Mouse (Mus musculus) embryonic facial prominence, embryonic 15.5 days (tissue): ENCODE results near the gene Cd300lg. TPM values are rescaled to one million over a fixed set of nuclear protein-coding genes. Genes with fewer than 3 reads are reported as not detected.

Experiments
- ATAC-seq: fragments of 200-750 bp; cut with Nextera tagmentation; 2 replicates; pipeline ENCODE4 v1.8.0; 2017; ENCODE audit warnings: low read depth, moderate TSS enrichment; ENCODE audit not compliant: insufficient number of reproducible peaks, low FRiP score, low TSS enrichment
- H3K27ac ChIP-seq: fragments of 300-500 bp; sonication (generic); replicated peaks from 2 replicates; pipeline ENCODE4 v1.5.1; 2015; ENCODE audit warnings: mild to moderate bottlenecking, inconsistent platforms
- H3K27me3 ChIP-seq: fragments of 300-500 bp; sonication (generic); 2 replicates; pipeline ENCODE4 v1.6.1; 2015; ENCODE audit warnings: inconsistent platforms
- H3K36me3 ChIP-seq: fragments of 300-500 bp; sonication (generic); 2 replicates; pipeline ENCODE4 v1.6.1; 2015; ENCODE audit warnings: mild to moderate bottlenecking, inconsistent platforms
- H3K4me1 ChIP-seq: fragments of 300-500 bp; sonication (generic); 2 replicates; pipeline ENCODE4 v1.6.1; 2015; ENCODE audit warnings: inconsistent platforms
- H3K4me2 ChIP-seq: fragments of 300-500 bp; sonication (generic); replicated peaks from 2 replicates; pipeline ENCODE4 v1.6.1; 2015; ENCODE audit warnings: mild to moderate bottlenecking, inconsistent platforms
- H3K4me3 ChIP-seq: fragments of 300-500 bp; sonication (generic); replicated peaks from 2 replicates; pipeline ENCODE4 v1.5.1; 2015; ENCODE audit warnings: mild to moderate bottlenecking, inconsistent platforms
- H3K9ac ChIP-seq: fragments of 300-500 bp; sonication (generic); 2 replicates; pipeline ENCODE4 v1.6.1; 2015; ENCODE audit warnings: inconsistent platforms
- H3K9me3 ChIP-seq: fragments of 300-500 bp; sonication (generic); replicated peaks from 2 replicates; pipeline ENCODE4 v1.6.1; 2016; ENCODE audit warnings: inconsistent platforms
- whole genome bisulfite sequencing: fragments of 180-500 bp; shearing (Covaris S2); methylation state at CpG from one replicate; pipeline ENCODE4 v1.1.7; 2015; 5-methylcytosine and 5-hydroxymethylcytosine counted together
- polyA plus RNA-seq: library from polyadenylated mRNA; unstranded; fragments of >200 nt; fragmentation: Nextera tagmentation; extraction: Ambion mirVana; gene quantifications from 2 replicates; pipeline ENCODE4 v1.2.1, GENCODE M21; 2015

Gene Cd300lg
- polyA plus RNA-seq, 1 experiment from 2014 or later = 1.5 TPM

DNA sequence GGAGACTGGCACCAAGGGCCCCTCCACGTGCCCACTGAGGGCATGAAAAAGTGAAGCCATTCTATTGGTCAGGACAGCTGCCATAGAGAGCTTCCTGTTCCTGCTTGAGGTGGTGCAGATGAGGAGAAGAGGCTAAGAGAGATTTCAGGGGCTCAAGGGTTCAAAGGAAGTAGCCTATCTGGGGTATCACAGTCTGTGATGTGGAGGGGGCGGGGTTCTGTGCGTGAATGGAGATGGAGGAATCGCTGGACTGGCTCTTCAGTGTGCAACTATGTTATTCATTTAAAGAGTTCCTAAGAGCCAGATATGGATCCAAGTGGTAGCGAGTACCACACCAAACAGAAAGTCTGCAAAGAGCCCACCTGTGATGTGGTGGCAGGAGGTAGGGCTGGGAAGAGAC is 55.1 kb downstream of the Cd300lg start:
- Histone ChIP-seq H3K9me3 (no peaks in the 10 kb centered on the region), H3K27ac (no peak overlapping the region), H3K27me3 (peaks cover 13% of the 10 kb centered on the region), H3K4me2 (peak overlapping the region; percentile 56), H3K36me3 (no peaks in the 10 kb centered on the region), H3K9ac (no peak overlapping the region), H3K4me1 (peaks cover 14% of the 10 kb centered on the region), H3K4me3 (peak overlapping the region; percentile 35; the same call in 1 of the 2 replicates)
- ATAC-seq = no peak
- WGBS = 68% methylated on average over 5 of the region's 5 CpGs

DNA sequence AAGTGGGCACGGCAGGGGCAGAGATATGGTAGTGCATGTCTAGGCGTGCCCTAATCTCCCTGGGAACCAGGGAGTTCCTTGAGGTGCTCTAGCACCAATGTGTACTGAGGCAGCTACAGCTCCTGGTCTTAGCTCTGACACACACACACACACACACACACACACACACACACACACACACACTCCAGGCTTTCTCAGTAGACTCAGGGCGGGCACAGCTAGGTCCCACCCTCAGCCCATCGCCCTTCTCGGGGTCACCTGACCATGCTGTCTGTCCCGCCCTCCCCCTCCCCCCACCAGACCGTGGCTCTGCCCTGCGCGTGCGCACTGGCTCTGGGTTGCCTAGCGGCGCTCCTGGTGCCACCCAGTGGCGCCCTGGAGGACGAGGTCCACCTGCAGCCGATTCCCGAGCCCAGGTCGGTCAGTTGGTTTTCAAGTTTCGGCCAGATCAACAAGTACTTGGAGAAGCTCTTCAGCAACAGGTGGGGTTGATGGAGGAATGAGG is 55.6 kb downstream of the Cd300lg start:
- Histone ChIP-seq H3K4me1 (peaks cover 15% of the 10 kb centered on the region), H3K4me3 (peak overlapping the region; percentile 35), H3K27me3 (peaks cover 18% of the 10 kb centered on the region), H3K27ac (no peak overlapping the region), H3K9ac (peak overlapping the region; percentile 21; the same call in 1 of the 2 replicates), H3K4me2 (peak overlapping the region; percentile 56), H3K9me3 (no peaks in the 10 kb centered on the region), H3K36me3 (no peaks in the 10 kb centered on the region)
- ATAC-seq = peak; percentile 88
- WGBS = 6% methylated on average over 18 of the region's 18 CpGs

DNA sequence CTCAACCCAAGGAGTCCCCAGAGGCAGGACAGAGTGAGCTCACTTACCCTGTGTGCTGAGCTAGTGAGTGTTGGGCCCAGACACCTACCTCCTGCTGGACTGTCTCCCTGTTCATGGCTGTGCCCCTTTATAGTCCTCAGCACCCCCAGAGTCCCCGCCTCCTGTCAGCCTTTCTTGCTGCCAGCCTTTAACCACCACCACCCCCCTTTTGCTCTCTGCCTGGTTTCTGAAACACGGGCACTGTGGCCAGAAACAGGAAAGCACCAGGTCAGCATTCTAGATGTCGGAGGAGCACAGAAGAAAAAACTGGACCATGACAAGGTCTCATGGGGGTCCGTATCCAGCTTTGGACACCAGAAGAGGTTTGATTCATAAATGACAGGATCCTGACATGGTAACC is 59.9 kb downstream of the Cd300lg start, which contains the start of gene Ppy:
Ppy (minus strand) TSS at position 101 of the 400 bp plus-strand sequence.
- 71% methylated on average over 4 of the region's 4 CpGs for WGBS
- Histone ChIP-seq H3K4me3 (no peak within 1 kb of the TSS), H3K27ac (no peak within 1 kb of the TSS), H3K4me1 (peaks cover 20% of the 10 kb centered on the region), H3K9me3 (no peaks in the 10 kb centered on the region), H3K27me3 (peaks cover 50% of the 10 kb centered on the region), H3K36me3 (no peaks in the 10 kb centered on the region), H3K9ac (no peak within 1 kb of the TSS), H3K4me2 (no peak within 1 kb of the TSS)
- ATAC-seq = no peak

DNA sequence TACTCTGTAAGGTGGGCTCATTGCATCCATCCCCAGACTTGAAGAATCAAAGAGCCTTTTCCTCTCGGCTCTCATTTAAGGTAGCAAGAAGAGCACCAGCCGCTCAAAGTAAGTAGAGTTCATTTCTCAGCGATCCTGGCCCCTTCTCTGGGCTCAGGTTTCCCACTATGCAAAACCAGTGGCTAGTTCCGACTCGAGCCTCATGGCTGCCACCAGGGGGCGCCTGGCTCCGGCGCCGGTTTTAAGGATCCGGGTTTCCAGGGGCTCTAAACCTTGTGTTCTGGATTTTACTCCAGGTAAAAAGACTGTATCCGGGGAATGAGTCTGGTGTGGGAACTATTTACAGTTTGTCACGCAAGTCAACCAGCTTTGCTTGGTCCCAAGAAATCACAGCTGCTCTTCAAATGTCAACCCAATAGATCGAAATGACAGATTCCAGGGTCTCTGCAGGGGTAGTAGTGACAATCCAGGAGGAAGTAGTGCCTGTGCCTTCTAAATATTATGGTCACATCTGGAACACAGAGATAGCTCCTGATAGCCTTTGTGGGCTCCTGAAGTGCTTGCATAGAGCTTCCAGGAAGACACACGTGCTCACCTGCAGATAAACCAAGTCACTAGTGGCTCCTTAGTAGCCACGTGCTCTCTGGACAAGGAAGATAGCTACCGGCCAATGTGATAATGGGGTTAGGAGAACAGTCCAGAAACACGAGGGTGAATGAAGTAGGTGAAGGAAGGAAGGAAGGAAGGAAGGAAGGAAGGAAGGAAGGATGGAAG is 61.4 kb downstream of the Cd300lg start:
- ATAC-seq = no peak
- Histone ChIP-seq H3K4me2 (no peak overlapping the region), H3K27ac (no peak overlapping the region), H3K9ac (no peak overlapping the region), H3K27me3 (peaks cover 65% of the 10 kb centered on the region), H3K9me3 (no peaks in the 10 kb centered on the region), H3K4me1 (peaks cover 13% of the 10 kb centered on the region), H3K36me3 (no peaks in the 10 kb centered on the region), H3K4me3 (no peak overlapping the region)
- WGBS = 18% methylated on average over 17 of the region's 17 CpGs

Other genes with a start within 250 kb of the Cd300lg start
- gene Meox1, start 147.1 kb upstream of the Cd300lg start, polyA plus RNA-seq = 11.1 and 12.3 TPM in 2 replicates
- 0.23 and 0.49 TPM in 2 replicates for gene Sost, start 74.5 kb upstream of the Cd300lg start, polyA plus RNA-seq
- not detected in 2 replicates for gene Cfap97d1, start 57.2 kb upstream of the Cd300lg start, polyA plus RNA-seq
- 26.2 and 29.9 TPM in 2 replicates for gene Dusp3, start 54.5 kb upstream of the Cd300lg start, polyA plus RNA-seq
- 5.5 and 6.2 TPM in 2 replicates for gene Mpp3, start 13.0 kb upstream of the Cd300lg start, polyA plus RNA-seq
- gene Mpp2, start 47.0 kb downstream of the Cd300lg start, polyA plus RNA-seq = 7.0 and 10.7 TPM in 2 replicates
- not detected in 2 replicates for gene Ppy, start 59.8 kb downstream of the Cd300lg start, polyA plus RNA-seq
- not detected in 2 replicates for gene Pyy, start 66.3 kb downstream of the Cd300lg start, polyA plus RNA-seq
- gene Nags, start 104.0 kb downstream of the Cd300lg start, polyA plus RNA-seq = 0.98 and 1.7 TPM in 2 replicates
- 39.4 and 39.9 TPM in 2 replicates for gene Tmem101, start 114.9 kb downstream of the Cd300lg start, polyA plus RNA-seq
- 113 and 128 TPM in 2 replicates for gene Lsm12, start 143.8 kb downstream of the Cd300lg start, polyA plus RNA-seq
- gene G6pc3, start 148.1 kb downstream of the Cd300lg start, polyA plus RNA-seq = 29.8 and 31.7 TPM in 2 replicates
- 105 and 106 TPM in 2 replicates for gene Hdac5, start 188.7 kb downstream of the Cd300lg start, polyA plus RNA-seq
- gene BC030867, start 207.4 kb downstream of the Cd300lg start, polyA plus RNA-seq = 13.6 and 16.0 TPM in 2 replicates
- gene Asb16, start 227.2 kb downstream of the Cd300lg start, polyA plus RNA-seq = 0.12 and 0.26 TPM in 2 replicates
- 58.3 and 59.5 TPM in 2 replicates for gene Tmub2, start 243.4 kb downstream of the Cd300lg start, polyA plus RNA-seq